Mouse (Mus musculus): ENCODE measurements at regions not wholly inside any gene's neighbourhood (a gene's known extent, or its start where the extent isn't known, plus 50 kb on each side); places are given as distances from the start of the nearest gene placed in this dataset.

DNA sequence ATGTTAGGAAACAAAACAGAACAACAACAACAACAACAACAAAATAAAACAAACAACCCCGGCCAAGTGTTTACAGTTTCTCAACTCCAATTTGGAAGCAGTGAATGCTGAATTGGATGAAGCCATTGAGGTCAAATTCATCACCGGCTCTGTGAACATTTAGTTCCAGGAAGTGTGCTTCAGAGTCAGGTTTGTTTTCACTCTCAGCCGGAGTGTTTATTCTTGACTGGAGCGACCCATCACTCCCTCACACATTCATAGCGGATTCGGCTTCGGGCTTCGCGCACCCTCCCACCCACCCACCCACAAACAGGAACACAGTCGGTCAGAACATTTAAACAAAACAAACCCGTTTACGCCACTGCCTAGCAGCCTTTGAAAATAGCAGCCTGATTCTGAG lies 324.0 kb downstream of the Mtx2 start:
- H3K9ac ChIP-seq (ENCODE audit: low read depth, low read length), result no peak overlapping the region
- H3K4me1 ChIP-seq (ENCODE audit: control insufficient read depth, low read depth, low read length), result no peaks in the 10 kb centered on the region
- no peaks in the 10 kb centered on the region for H3K9me3 ChIP-seq (replicated peaks; ENCODE audit: control insufficient read depth, low read length)
- no peak for ATAC-seq (ENCODE audit: low read depth)
- H3K27me3 ChIP-seq (ENCODE audit: control insufficient read depth, insufficient read depth, low read depth, low read length), result no peaks in the 10 kb centered on the region
- no peak overlapping the region for H3K4me3 ChIP-seq (ENCODE audit: low read depth, low read length)
- no peaks in the 10 kb centered on the region for H3K36me3 ChIP-seq (ENCODE audit: control insufficient read depth, insufficient read depth)
- H3K4me2 ChIP-seq (ENCODE audit: low read depth, low read length), result no peak overlapping the region
- H3K27ac ChIP-seq (ENCODE audit: low read length), result no peak overlapping the region
- WGBS (ENCODE audit: insufficient replicate concordance), result 9% methylated on average over 12 of the region's 12 CpGs

DNA sequence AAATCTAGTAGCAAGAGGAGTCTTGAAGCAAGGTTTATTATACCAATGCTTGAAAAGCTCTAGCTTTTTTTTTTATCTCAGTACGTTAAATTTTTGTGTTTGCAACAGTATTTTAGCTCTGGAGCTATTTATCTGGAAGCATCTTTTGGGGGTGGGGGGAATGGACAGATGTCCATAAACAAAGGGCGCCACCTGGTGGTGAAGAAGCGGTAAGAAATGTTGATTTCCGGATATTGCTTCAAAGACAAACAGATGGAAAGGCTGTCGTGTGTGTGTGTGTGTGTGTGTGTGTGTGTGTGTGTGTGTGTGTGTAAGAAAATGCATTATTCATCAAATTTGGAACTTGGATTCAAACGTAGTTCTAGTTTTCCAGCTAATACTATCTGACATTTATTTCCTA lies 325.4 kb downstream of the Mtx2 start:
- no peak for ATAC-seq (ENCODE audit: low read depth)
- 3% methylated on average over 6 of the region's 6 CpGs for WGBS (ENCODE audit: insufficient replicate concordance)
- H3K4me2 ChIP-seq (ENCODE audit: low read depth, low read length), result no peak overlapping the region

DNA sequence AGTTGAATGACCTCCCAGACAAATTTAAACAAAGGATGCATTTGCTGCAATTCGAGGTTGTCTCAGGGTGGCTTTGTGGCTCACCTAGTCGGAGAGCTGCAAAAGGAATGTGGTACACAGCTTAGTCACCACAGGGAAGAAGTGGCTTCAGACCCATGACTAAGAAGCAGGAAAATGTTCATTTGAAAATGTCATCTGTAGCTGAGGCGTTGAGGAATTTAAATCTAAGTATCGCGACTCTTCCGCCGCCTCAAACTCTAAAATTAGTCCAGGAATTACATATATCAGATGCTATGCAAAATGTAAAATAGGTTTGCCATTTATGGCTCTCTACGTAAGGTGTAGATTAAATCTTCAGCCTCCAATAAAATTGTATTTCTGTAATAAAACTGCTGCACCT lies 325.9 kb downstream of the Mtx2 start:
- Histone ChIP-seq H3K4me2 (ENCODE audit: low read depth, low read length) (no peak overlapping the region), H3K4me3 (ENCODE audit: low read depth, low read length) (no peak overlapping the region), H3K36me3 (ENCODE audit: control insufficient read depth, insufficient read depth) (no peaks in the 10 kb centered on the region), H3K27ac (ENCODE audit: low read length) (no peak overlapping the region), H3K9me3 (replicated peaks; ENCODE audit: control insufficient read depth, low read length) (no peaks in the 10 kb centered on the region), H3K9ac (ENCODE audit: low read depth, low read length) (no peak overlapping the region), H3K27me3 (ENCODE audit: control insufficient read depth, insufficient read depth, low read depth, low read length) (no peaks in the 10 kb centered on the region), H3K4me1 (ENCODE audit: control insufficient read depth, low read depth, low read length) (no peaks in the 10 kb centered on the region)
- WGBS (ENCODE audit: insufficient replicate concordance), result 81% methylated on average over 8 of the region's 8 CpGs
- ATAC-seq (ENCODE audit: low read depth), result no peak

More for the DNA sequence above, 325.4 kb downstream of the Mtx2 start:
- H3K4me3 ChIP-seq (ENCODE audit: low read depth, low read length), result no peak overlapping the region
- H3K9me3 ChIP-seq (replicated peaks; ENCODE audit: control insufficient read depth, low read length), result no peaks in the 10 kb centered on the region
- no peaks in the 10 kb centered on the region for H3K4me1 ChIP-seq (ENCODE audit: control insufficient read depth, low read depth, low read length)
- H3K9ac ChIP-seq (ENCODE audit: low read depth, low read length), result no peak overlapping the region
- H3K27ac ChIP-seq (ENCODE audit: low read length), result no peak overlapping the region
- H3K36me3 ChIP-seq (ENCODE audit: control insufficient read depth, insufficient read depth), result no peaks in the 10 kb centered on the region
- H3K27me3 ChIP-seq (ENCODE audit: control insufficient read depth, insufficient read depth, low read depth, low read length), result no peaks in the 10 kb centered on the region

DNA sequence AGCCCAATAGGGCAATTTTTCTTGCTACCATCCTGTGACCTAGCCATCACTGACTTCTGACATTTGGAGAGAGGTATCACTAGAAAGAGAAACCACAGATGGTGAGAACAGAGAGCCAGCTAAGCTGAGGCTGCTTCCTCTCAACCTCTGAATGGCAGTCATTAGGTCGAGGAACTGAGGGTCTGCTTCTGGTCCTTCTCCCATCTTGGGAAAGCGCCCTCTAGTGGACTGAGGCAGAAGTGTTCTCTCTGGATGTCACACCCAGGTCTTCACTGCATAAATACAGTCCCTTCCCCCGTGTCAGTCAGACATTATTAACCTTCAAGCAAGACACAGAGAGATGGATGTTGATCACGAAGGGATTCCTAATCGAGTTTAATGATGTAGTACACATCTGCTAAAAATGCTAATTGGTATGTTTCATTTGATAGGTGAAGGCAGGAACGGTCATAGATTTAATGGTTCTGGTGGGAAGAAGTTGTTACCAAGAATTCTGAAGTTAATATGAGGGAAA lies 326.9 kb downstream of the Mtx2 start:
- no peaks in the 10 kb centered on the region for H3K27me3 ChIP-seq (ENCODE audit: control insufficient read depth, insufficient read depth, low read depth, low read length)
- H3K36me3 ChIP-seq (ENCODE audit: control insufficient read depth, insufficient read depth), result no peaks in the 10 kb centered on the region
- no peak overlapping the region for H3K4me2 ChIP-seq (ENCODE audit: low read depth, low read length)
- ATAC-seq (ENCODE audit: low read depth), result no peak
- no peaks in the 10 kb centered on the region for H3K4me1 ChIP-seq (ENCODE audit: control insufficient read depth, low read depth, low read length)
- no peak overlapping the region for H3K9ac ChIP-seq (ENCODE audit: low read depth, low read length)
- H3K4me3 ChIP-seq (ENCODE audit: low read depth, low read length), result no peak overlapping the region
- H3K9me3 ChIP-seq (replicated peaks; ENCODE audit: control insufficient read depth, low read length), result no peaks in the 10 kb centered on the region
- 23% methylated on average over 6 of the region's 6 CpGs for WGBS (ENCODE audit: insufficient replicate concordance)
- H3K27ac ChIP-seq (ENCODE audit: low read length), result no peak overlapping the region

DNA sequence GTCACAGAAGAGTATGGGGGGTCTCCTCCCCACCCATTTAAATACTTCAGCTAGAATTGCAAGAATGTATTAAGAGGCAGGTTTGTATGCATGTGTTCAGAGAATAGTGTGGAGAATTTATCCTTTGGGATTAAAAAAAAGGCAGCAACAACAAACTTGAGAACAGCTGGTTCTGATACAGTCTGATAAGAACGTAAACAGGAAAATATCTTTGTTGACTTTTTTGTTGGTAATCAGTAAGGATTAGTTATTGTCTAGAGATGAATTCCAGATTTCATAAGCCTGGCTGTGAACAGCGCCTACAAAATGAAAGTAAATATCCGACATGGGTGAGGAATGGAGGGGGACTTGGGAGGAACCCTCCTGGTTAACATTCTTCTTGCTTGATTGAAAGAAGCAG lies 328.8 kb downstream of the Mtx2 start:
- Histone ChIP-seq H3K27me3 (ENCODE audit: control insufficient read depth, insufficient read depth, low read depth, low read length) (no peaks in the 10 kb centered on the region), H3K9me3 (replicated peaks; ENCODE audit: control insufficient read depth, low read length) (no peaks in the 10 kb centered on the region), H3K4me2 (ENCODE audit: low read depth, low read length) (no peak overlapping the region), H3K9ac (ENCODE audit: low read depth, low read length) (no peak overlapping the region), H3K4me3 (ENCODE audit: low read depth, low read length) (no peak overlapping the region), H3K36me3 (ENCODE audit: control insufficient read depth, insufficient read depth) (no peaks in the 10 kb centered on the region), H3K27ac (ENCODE audit: low read length) (no peak overlapping the region), H3K4me1 (ENCODE audit: control insufficient read depth, low read depth, low read length) (no peaks in the 10 kb centered on the region)
- 56% methylated on average over 3 of the region's 3 CpGs for WGBS (ENCODE audit: insufficient replicate concordance)
- ATAC-seq (ENCODE audit: low read depth), result no peak

DNA sequence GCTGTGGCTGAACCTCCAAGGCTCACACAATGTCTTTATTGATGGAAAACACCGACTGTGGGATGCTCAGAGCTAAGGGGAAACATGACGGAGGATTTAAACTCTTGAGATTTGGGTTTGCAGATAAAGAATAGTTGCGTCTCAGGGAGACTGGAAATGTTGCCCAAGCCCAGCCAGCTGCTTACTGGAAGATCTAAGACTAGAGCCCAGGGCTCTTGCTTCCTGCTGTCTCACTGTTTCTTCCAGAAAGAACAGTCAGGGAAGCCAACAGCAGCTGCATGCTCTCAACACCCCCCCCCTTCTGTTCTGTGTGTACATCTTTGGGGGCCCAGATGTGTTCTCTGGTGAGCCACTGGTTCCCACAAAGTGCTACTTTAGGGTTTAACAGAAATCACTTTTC lies 333.0 kb downstream of the Mtx2 start:
- no peak overlapping the region for H3K27ac ChIP-seq (ENCODE audit: low read length)
- no peaks in the 10 kb centered on the region for H3K36me3 ChIP-seq (ENCODE audit: control insufficient read depth, insufficient read depth)
- H3K9me3 ChIP-seq (replicated peaks; ENCODE audit: control insufficient read depth, low read length), result no peaks in the 10 kb centered on the region
- no peak for ATAC-seq (ENCODE audit: low read depth)
- no peaks in the 10 kb centered on the region for H3K4me1 ChIP-seq (ENCODE audit: control insufficient read depth, low read depth, low read length)
- H3K4me3 ChIP-seq (ENCODE audit: low read depth, low read length), result no peak overlapping the region
- no peak overlapping the region for H3K4me2 ChIP-seq (ENCODE audit: low read depth, low read length)
- no peak overlapping the region for H3K9ac ChIP-seq (ENCODE audit: low read depth, low read length)
- WGBS (ENCODE audit: insufficient replicate concordance), result 45% methylated on average over 3 of the region's 3 CpGs
- H3K27me3 ChIP-seq (ENCODE audit: control insufficient read depth, insufficient read depth, low read depth, low read length), result no peaks in the 10 kb centered on the region

DNA sequence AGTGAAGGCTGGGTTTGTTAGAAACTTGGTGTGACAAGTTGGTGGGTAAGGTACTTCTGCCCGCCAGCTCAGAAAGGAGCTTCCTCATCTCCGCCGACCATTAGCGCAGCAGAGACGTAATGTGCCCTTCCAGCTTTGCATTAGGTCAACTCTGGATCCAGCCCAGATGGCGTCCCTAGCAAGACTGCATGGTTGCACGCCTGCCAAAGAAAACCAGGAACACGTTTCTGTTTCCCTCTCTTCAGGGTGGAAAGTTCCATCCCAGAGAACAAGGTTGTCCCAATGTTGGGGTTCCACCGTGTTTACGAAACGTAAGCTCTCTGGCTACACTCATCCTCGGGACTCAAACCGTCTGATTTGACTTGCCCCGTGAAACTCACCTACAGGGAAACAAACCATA lies 335.5 kb downstream of the Mtx2 start:
- no peaks in the 10 kb centered on the region for H3K36me3 ChIP-seq (ENCODE audit: control insufficient read depth, insufficient read depth)
- H3K4me1 ChIP-seq (ENCODE audit: control insufficient read depth, low read depth, low read length), result no peaks in the 10 kb centered on the region
- no peak for ATAC-seq (ENCODE audit: low read depth)
- no peaks in the 10 kb centered on the region for H3K9me3 ChIP-seq (replicated peaks; ENCODE audit: control insufficient read depth, low read length)
- no peak overlapping the region for H3K9ac ChIP-seq (ENCODE audit: low read depth, low read length)
- no peak overlapping the region for H3K27ac ChIP-seq (ENCODE audit: low read length)
- WGBS (ENCODE audit: insufficient replicate concordance), result 76% methylated on average over 14 of the region's 14 CpGs
- no peaks in the 10 kb centered on the region for H3K27me3 ChIP-seq (ENCODE audit: control insufficient read depth, insufficient read depth, low read depth, low read length)
- no peak overlapping the region for H3K4me2 ChIP-seq (ENCODE audit: low read depth, low read length)
- no peak overlapping the region for H3K4me3 ChIP-seq (ENCODE audit: low read depth, low read length)

DNA sequence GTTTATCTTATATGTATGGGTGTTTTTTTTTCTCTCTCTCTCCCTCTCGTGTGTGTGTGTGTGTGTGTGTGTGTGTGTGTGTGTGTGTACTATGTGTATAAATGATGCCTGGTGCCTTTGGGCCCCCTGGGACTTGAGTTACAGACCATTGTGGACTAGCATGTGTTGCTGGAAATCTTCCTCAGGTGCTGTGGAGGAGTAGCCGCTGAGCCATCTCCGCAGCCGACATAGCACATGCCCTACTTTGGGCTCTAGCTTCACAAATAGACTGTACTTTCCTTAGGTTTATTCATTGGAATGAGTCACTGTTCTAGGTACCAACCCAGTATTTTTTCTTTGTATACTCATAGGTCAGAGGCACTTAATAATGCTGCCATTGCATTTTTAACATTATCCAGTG lies 339.4 kb downstream of the Mtx2 start:
- no peaks in the 10 kb centered on the region for H3K27me3 ChIP-seq (ENCODE audit: control insufficient read depth, insufficient read depth, low read depth, low read length)
- no peak overlapping the region for H3K4me3 ChIP-seq (ENCODE audit: low read depth, low read length)
- 64% methylated on average over 4 of the region's 4 CpGs for WGBS (ENCODE audit: insufficient replicate concordance)
- H3K9me3 ChIP-seq (replicated peaks; ENCODE audit: control insufficient read depth, low read length), result no peaks in the 10 kb centered on the region
- no peaks in the 10 kb centered on the region for H3K4me1 ChIP-seq (ENCODE audit: control insufficient read depth, low read depth, low read length)
- no peak overlapping the region for H3K9ac ChIP-seq (ENCODE audit: low read depth, low read length)
- H3K36me3 ChIP-seq (ENCODE audit: control insufficient read depth, insufficient read depth), result no peaks in the 10 kb centered on the region
- H3K27ac ChIP-seq (ENCODE audit: low read length), result no peak overlapping the region
- no peak overlapping the region for H3K4me2 ChIP-seq (ENCODE audit: low read depth, low read length)
- ATAC-seq (ENCODE audit: low read depth), result no peak

DNA sequence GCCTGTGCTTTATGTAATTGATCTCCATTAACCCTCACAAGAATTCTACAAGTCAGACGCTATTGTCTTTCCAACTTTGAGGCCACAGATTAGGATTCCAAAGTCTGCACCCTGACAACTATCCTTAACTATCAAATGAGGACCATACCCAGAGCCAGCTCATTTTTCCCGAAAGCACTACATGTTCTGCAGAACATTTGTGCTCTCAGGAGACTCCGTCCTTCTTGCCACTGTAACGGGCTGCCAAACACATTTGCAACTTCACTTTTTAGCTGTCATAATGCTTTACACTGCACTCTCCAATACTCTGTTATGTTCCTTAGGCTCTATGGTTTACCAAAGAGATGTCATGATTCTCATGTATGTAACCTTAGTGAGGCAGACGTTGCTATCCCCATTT lies 350.7 kb downstream of the Mtx2 start:
- no peaks in the 10 kb centered on the region for H3K9me3 ChIP-seq (replicated peaks; ENCODE audit: control insufficient read depth, low read length)
- WGBS (ENCODE audit: insufficient replicate concordance), result 69% methylated on average over 5 of the region's 5 CpGs
- H3K4me3 ChIP-seq (ENCODE audit: low read depth, low read length), result no peak overlapping the region
- no peak overlapping the region for H3K4me2 ChIP-seq (ENCODE audit: low read depth, low read length)
- H3K9ac ChIP-seq (ENCODE audit: low read depth, low read length), result no peak overlapping the region
- no peak overlapping the region for H3K27ac ChIP-seq (ENCODE audit: low read length)
- no peak for ATAC-seq (ENCODE audit: low read depth)
- no peaks in the 10 kb centered on the region for H3K4me1 ChIP-seq (ENCODE audit: control insufficient read depth, low read depth, low read length)
- H3K27me3 ChIP-seq (ENCODE audit: control insufficient read depth, insufficient read depth, low read depth, low read length), result no peaks in the 10 kb centered on the region
- no peaks in the 10 kb centered on the region for H3K36me3 ChIP-seq (ENCODE audit: control insufficient read depth, insufficient read depth)

DNA sequence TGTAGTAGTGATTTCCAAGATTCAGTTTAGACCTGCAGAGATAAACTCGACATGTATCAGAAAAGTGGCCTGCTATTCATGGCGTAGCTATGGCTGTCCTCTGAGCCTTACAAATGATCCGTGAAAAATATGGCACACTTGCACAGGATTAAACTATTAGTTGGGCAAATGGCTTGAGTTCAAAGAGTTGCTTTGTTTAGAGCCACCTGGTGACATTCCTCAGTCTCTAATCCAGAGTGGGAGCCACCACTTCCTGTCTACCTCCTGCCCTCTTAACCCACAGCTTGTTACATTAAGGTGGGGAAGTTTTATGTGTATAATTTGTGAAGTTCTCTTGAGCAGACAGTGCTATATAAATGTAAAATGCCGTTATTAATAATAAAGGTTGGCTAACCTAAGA lies 357.7 kb downstream of the Mtx2 start:
- Histone ChIP-seq H3K9me3 (replicated peaks; ENCODE audit: control insufficient read depth, low read length) (no peaks in the 10 kb centered on the region), H3K4me2 (ENCODE audit: low read depth, low read length) (no peak overlapping the region), H3K4me1 (ENCODE audit: control insufficient read depth, low read depth, low read length) (no peaks in the 10 kb centered on the region), H3K27me3 (ENCODE audit: control insufficient read depth, insufficient read depth, low read depth, low read length) (no peaks in the 10 kb centered on the region), H3K4me3 (ENCODE audit: low read depth, low read length) (no peak overlapping the region), H3K36me3 (ENCODE audit: control insufficient read depth, insufficient read depth) (no peaks in the 10 kb centered on the region), H3K27ac (ENCODE audit: low read length) (no peak overlapping the region), H3K9ac (ENCODE audit: low read depth, low read length) (no peak overlapping the region)
- 54% methylated on average over 4 of the region's 4 CpGs for WGBS (ENCODE audit: insufficient replicate concordance)
- no peak for ATAC-seq (ENCODE audit: low read depth)
